Mouse (Mus musculus): Measurements from ENCODE around the gene Tomt. TPM values are rescaled to one million over a fixed set of nuclear protein-coding genes. Genes with fewer than 3 reads are reported as not detected.
"Not testable (repeated sequence)": the region's sequence is repeated elsewhere in the genome, so short reads cannot be mapped to it uniquely, and the experiment has no call there.

The Tomt gene
- total RNA-seq (2022), result not detected

- DNase-seq (ENCODE audit: low spot score in 2 of 2), result no peak
Observed at GRCm38 (mm10) chr7:101906287-101906681, at the start of gene Tomt. Gene Tomt (minus strand): TSS chr7:101906359.

GRCm38 (mm10) chr7:101955862-101956261, 49.7 kb upstream of the Tomt start:
- no peak for DNase-seq (ENCODE audit: low spot score in 2 of 2)

- DNase-seq (ENCODE audit: low spot score in 2 of 2), result no peak
Observed at GRCm38 (mm10) chr7:101955276-101955675, 49.1 kb upstream of the Tomt start.

- DNase-seq (ENCODE audit: low spot score in 2 of 2), result no peak
Observed at GRCm38 (mm10) chr7:101954163-101954562, 48.0 kb upstream of the Tomt start.

- no peak for DNase-seq (ENCODE audit: low spot score in 2 of 2)
Observed at GRCm38 (mm10) chr7:101952098-101952497, 45.9 kb upstream of the Tomt start.

- DNase-seq (ENCODE audit: low spot score in 2 of 2), result no peak
Observed at GRCm38 (mm10) chr7:101951648-101952047, 45.5 kb upstream of the Tomt start.

- not testable (repeated sequence) for DNase-seq (ENCODE audit: low spot score in 2 of 2)
Observed at GRCm38 (mm10) chr7:101949008-101949407, 42.8 kb upstream of the Tomt start.

- DNase-seq (ENCODE audit: low spot score in 2 of 2), result no peak
Observed at GRCm38 (mm10) chr7:101939758-101940157, 33.6 kb upstream of the Tomt start.

- DNase-seq (ENCODE audit: low spot score in 2 of 2), result no peak
Observed at GRCm38 (mm10) chr7:101938348-101938747, 32.2 kb upstream of the Tomt start.

- DNase-seq (ENCODE audit: low spot score in 2 of 2), result no peak
Observed at GRCm38 (mm10) chr7:101937569-101937968, 31.4 kb upstream of the Tomt start.

- no peak for DNase-seq (ENCODE audit: low spot score in 2 of 2)
Observed at GRCm38 (mm10) chr7:101936996-101937395, 30.8 kb upstream of the Tomt start.

GRCm38 (mm10) chr7:101935957-101936356, 29.8 kb upstream of the Tomt start:
- DNase-seq (ENCODE audit: low spot score in 2 of 2), result no peak

GRCm38 (mm10) chr7:101933751-101934240, 27.6 kb upstream of the Tomt start, which contains the start of the genes Lrrc51 and Numa1:
Gene Lrrc51 (minus strand): TSS chr7:101933895.
Gene Numa1 (plus strand): TSS chr7:101934111.
- peak; percentile 92 to 94 for DNase-seq (ENCODE audit: low spot score in 2 of 2)

GRCm38 (mm10) chr7:101933300-101933699, 27.1 kb upstream of the Tomt start:
- peak in 1 of 2 experiments; percentile 12 for DNase-seq (ENCODE audit: low spot score in 2 of 2)

- DNase-seq (ENCODE audit: low spot score in 2 of 2), result no peak
Observed at GRCm38 (mm10) chr7:101932551-101932950, 26.4 kb upstream of the Tomt start.

- no peak for DNase-seq (ENCODE audit: low spot score in 2 of 2)
Observed at GRCm38 (mm10) chr7:101928093-101928492, 21.9 kb upstream of the Tomt start.

- DNase-seq (ENCODE audit: low spot score in 2 of 2), result not testable (repeated sequence)
Observed at GRCm38 (mm10) chr7:101925892-101926291, 19.7 kb upstream of the Tomt start.

- peak in 1 of 2 experiments; percentile 45 for DNase-seq (ENCODE audit: low spot score in 2 of 2)
Observed at GRCm38 (mm10) chr7:101918071-101918470, 11.9 kb upstream of the Tomt start.

GRCm38 (mm10) chr7:101911982-101912381, 5.8 kb upstream of the Tomt start:
- no peak for DNase-seq (ENCODE audit: low spot score in 2 of 2)

GRCm38 (mm10) chr7:101910138-101910537, 4.0 kb upstream of the Tomt start:
- DNase-seq (ENCODE audit: low spot score in 2 of 2), result peak; percentile 44 to 56

- DNase-seq (ENCODE audit: low spot score in 2 of 2), result peak in 1 of 2 experiments; percentile 53
Observed at GRCm38 (mm10) chr7:101908367-101908766, 2.2 kb upstream of the Tomt start.

- no peak for DNase-seq (ENCODE audit: low spot score in 2 of 2)
Observed at GRCm38 (mm10) chr7:101906696-101907095, 537 bp upstream of the Tomt start.

GRCm38 (mm10) chr7:101905561-101906286, 435 bp downstream of the Tomt start, which contains the start of gene Lamtor1:
Gene Lamtor1 (plus strand): TSS chr7:101905904.
- DNase-seq (ENCODE audit: low spot score in 2 of 2), result peak; percentile 99 to 100

All from gastrocnemius, adult 8-10 months (tissue).